In genomic region chrX:20695842-20696241, GRCm38 (mm10) we compare ENCODE assay signal across 25 mouse cellular contexts. TPM values are rescaled to one million over a fixed set of nuclear protein-coding genes. Genes with fewer than 3 reads are reported as not detected.
A peak's percentile ranks its signal among the peaks of the same experiment; 100 is the strongest.
DNase-seq lines count a peak whose midpoint lies in the region; ATAC-seq lines count a peak whose summit lies in the region.
"Had no signal": no experiment of that assay in that cellular context is flagged by ENCODE, and none has a peak within 500 bp of the region (broad histone marks: within the 10 kb centered on the region; RNA-seq: fewer than 3 reads in every experiment).

No protein-coding gene starts in this region.

- H3K4me1 ChIP-seq in heart, embryonic 16.5 days (ENCODE audit: control insufficient read depth, insufficient read depth, low read length) = peaks cover 5% of the 10 kb centered on the region
- 0 out of 2 replicates have a peak, but pooled peaks cover 7% of the 10 kb centered on the region for H3K4me1 ChIP-seq in heart, embryonic 12.5 days (replicated peaks)
- H3K4me1 ChIP-seq: embryonic facial prominence, embryonic 10.5 days; embryonic facial prominence, embryonic 13.5 days; forebrain, embryonic 12.5 days; hindbrain, embryonic 12.5 days; hindbrain, embryonic 15.5 days had no signal

- H3K36me3 ChIP-seq in heart, embryonic 16.5 days (ENCODE audit: control insufficient read depth, insufficient read depth) = peaks cover 34% of the 10 kb centered on the region
- H3K36me3 ChIP-seq in heart, embryonic 12.5 days = peaks cover 62% of the 10 kb centered on the region

- no peak overlapping the region for H3K9ac ChIP-seq in heart, embryonic 16.5 days (ENCODE audit: low read length)
- no peak overlapping the region for H3K9ac ChIP-seq in heart, embryonic 12.5 days
- H3K9ac ChIP-seq: embryonic facial prominence, embryonic 13.5 days; forebrain, embryonic 12.5 days; forebrain, embryonic 15.5 days; heart, embryonic 13.5 days; hindbrain, embryonic 12.5 days; hindbrain, embryonic 15.5 days had no signal

- 0 out of 2 replicates have a peak, but pooled peaks have one; percentile 58 for ATAC-seq in heart, embryonic 16.5 days (replicated peaks; ENCODE audit: extremely low read depth, insufficient read depth, low FRiP score)
- no peak for ATAC-seq in heart, embryonic 12.5 days (ENCODE audit: insufficient number of reproducible peaks, low FRiP score)
- ATAC-seq: activated CD4-positive, CD25-positive, alpha-beta regulatory T cell, adult 4 months; forebrain, embryonic 15.5 days; intestine, postnatal 0 days had no signal

- no peak overlapping the region; the same call in 1 of the 2 replicates for H3K27ac ChIP-seq in heart, embryonic 16.5 days (ENCODE audit: low read length)
- H3K27ac ChIP-seq in heart, embryonic 12.5 days (ENCODE audit: poor library complexity, severe bottlenecking) = no peak overlapping the region
- H3K27ac ChIP-seq: embryonic facial prominence, embryonic 10.5 days; embryonic facial prominence, embryonic 13.5 days; forebrain, embryonic 12.5 days; forebrain, embryonic 15.5 days; heart, embryonic 13.5 days; hindbrain, embryonic 12.5 days; hindbrain, embryonic 15.5 days had no signal

- H3K27me3 ChIP-seq in heart, embryonic 16.5 days (ENCODE audit: control insufficient read depth, insufficient read depth, low read length) = no peaks in the 10 kb centered on the region
- H3K27me3 ChIP-seq in heart, embryonic 12.5 days (replicated peaks) = no peaks in the 10 kb centered on the region
- H3K27me3 ChIP-seq: embryonic facial prominence, embryonic 13.5 days; forebrain, embryonic 12.5 days; forebrain, embryonic 15.5 days; heart, embryonic 13.5 days; hindbrain, embryonic 12.5 days; hindbrain, embryonic 15.5 days had no signal

- no peaks in the 10 kb centered on the region for H3K9me3 ChIP-seq in heart, embryonic 16.5 days (replicated peaks; ENCODE audit: control insufficient read depth, low read length)
- H3K9me3 ChIP-seq in heart, embryonic 12.5 days (replicated peaks) = no peaks in the 10 kb centered on the region
- H3K9me3 ChIP-seq: embryonic facial prominence, embryonic 10.5 days; embryonic facial prominence, embryonic 13.5 days; forebrain, embryonic 12.5 days; forebrain, embryonic 15.5 days; heart, embryonic 13.5 days; hindbrain, embryonic 12.5 days; hindbrain, embryonic 15.5 days had no signal

- peak; percentile 76 for DNase-seq in heart, adult 11 months
- no peak for DNase-seq in heart, postnatal 25 days (ENCODE audit: low spot score)
- peak; percentile 14 to 34 for DNase-seq in heart, postnatal 14 days
- no peak for DNase-seq in urinary bladder, adult 18-20 months (ENCODE audit: low spot score in 2 of 2)
- no peak for DNase-seq in kidney, postnatal 36 days
- DNase-seq: adrenal gland, adult 8-10 months; adrenal gland, postnatal 25 days; cerebellum, adult 11-12 months; cerebellum, adult 8-10 months; cerebellum, postnatal 10 days; cerebellum, postnatal 36 days; embryo, embryonic 11 days; gastrocnemius, postnatal 36 days had no signal

- no peak overlapping the region for H3K4me2 ChIP-seq in heart, embryonic 16.5 days (ENCODE audit: low read depth, low read length)
- no peak overlapping the region for H3K4me2 ChIP-seq in heart, embryonic 12.5 days
- H3K4me2 ChIP-seq: embryonic facial prominence, embryonic 13.5 days; forebrain, embryonic 12.5 days; forebrain, embryonic 15.5 days; heart, embryonic 13.5 days; hindbrain, embryonic 12.5 days; hindbrain, embryonic 15.5 days had no signal

- H3K4me3 ChIP-seq in heart, embryonic 16.5 days (ENCODE audit: low read length) = no peak overlapping the region
- H3K4me3 ChIP-seq in heart, embryonic 12.5 days = no peak overlapping the region
- H3K4me3 ChIP-seq: embryonic facial prominence, embryonic 10.5 days; embryonic facial prominence, embryonic 13.5 days; erythroblast, embryonic 14.5 days; forebrain, embryonic 12.5 days; forebrain, embryonic 15.5 days; heart, embryonic 13.5 days; hindbrain, embryonic 12.5 days; hindbrain, embryonic 15.5 days had no signal

- WGBS in heart, embryonic 16.5 days = 67% methylated on average over 4 of the region's 4 CpGs
- WGBS in heart, embryonic 12.5 days = 83% methylated on average over 4 of the region's 4 CpGs

- intact Hi-C loops in heart, postnatal 25 days (cut with DNase I) = no loop called here
- intact Hi-C loops in heart, postnatal 14 days (cut with DNase I) = no loop called here

RNA-seq across cellular contexts. Expression of gene Usp11, which starts 7.9 kb away (rescaled TPM):
- 1 to 10 TPM; 4.3 to 6.5 TPM for total RNA-seq in heart, postnatal 25 days (2021)
- polyA plus RNA-seq in heart, embryonic 16.5 days (2015; fragmentation: Nextera tagmentation; extraction: Ambion mirVana) = 35.0 and 35.2 TPM in 2 replicates
- polyA plus RNA-seq in heart, embryonic 12.5 days (2016; fragmentation: Nextera tagmentation; extraction: Ambion mirVana) = 43.7 and 45.4 TPM in 2 replicates
- 1 to 10 TPM; 4.8 to 5.2 TPM for total RNA-seq in heart, postnatal 14 days (2021)

RNA-seq across cellular contexts. Expression of gene Cdk16, which starts 8.1 kb away (rescaled TPM):
- 100 to 1,000 TPM; 133 to 152 TPM for total RNA-seq in heart, postnatal 25 days (2021)
- 112 and 118 TPM in 2 replicates for polyA plus RNA-seq in heart, embryonic 16.5 days (2015; fragmentation: Nextera tagmentation; extraction: Ambion mirVana)
- 140 and 141 TPM in 2 replicates for polyA plus RNA-seq in heart, embryonic 12.5 days (2016; fragmentation: Nextera tagmentation; extraction: Ambion mirVana)
- total RNA-seq in heart, postnatal 14 days (2021) = 100 to 1,000 TPM; 156 to 185 TPM

RNA-seq across cellular contexts. Expression of gene Uba1, which starts 37.7 kb away (rescaled TPM):
- total RNA-seq in heart, postnatal 25 days (2021) = 100 to 1,000 TPM; 205 to 246 TPM
- polyA plus RNA-seq in heart, embryonic 16.5 days (2015; fragmentation: Nextera tagmentation; extraction: Ambion mirVana) = 164 and 172 TPM in 2 replicates
- polyA plus RNA-seq in heart, embryonic 12.5 days (2016; fragmentation: Nextera tagmentation; extraction: Ambion mirVana) = 211 and 225 TPM in 2 replicates
- total RNA-seq in heart, postnatal 14 days (2021) = 100 to 1,000 TPM; 233 to 249 TPM

Comparison
In these comparisons a context has a peak if more than half of its experiments do, and no peak if none do; other contexts are left out.
1. DNase-seq: peak in heart, adult 11 months (single experiment) and heart, postnatal 14 days (2 of 2); none in heart, postnatal 25 days (single experiment), urinary bladder, adult 18-20 months (0 of 2) and kidney, postnatal 36 days (0 of 2).